Mouse (Mus musculus) C2C12 (cell line): ENCODE measurements around the gene Il27. TPM values are rescaled to one million over a fixed set of nuclear protein-coding genes. Genes with fewer than 3 reads are reported as not detected.

ENCODE experiments used
- H3K27me3 ChIP-seq: one replicate; pipeline ENCODE4 v1.6.1; 2011; ENCODE audit not compliant: control insufficient read depth, insufficient read depth, insufficient read length
- H3K36me3 ChIP-seq: one replicate; pipeline ENCODE4 v1.6.1; 2011; ENCODE audit not compliant: control insufficient read depth, insufficient read depth
- H3K4me3 ChIP-seq: one replicate; pipeline ENCODE4 v1.5.1; 2011; ENCODE audit warnings: mild to moderate bottlenecking, control low read depth; ENCODE audit not compliant: poor library complexity, insufficient read depth, severe bottlenecking
- H3K79me2 ChIP-seq: one replicate; pipeline ENCODE4 v1.6.1; 2011; ENCODE audit not compliant: control insufficient read depth, insufficient read depth
- H3K79me3 ChIP-seq: one replicate; pipeline ENCODE4 v1.6.1; 2011; ENCODE audit warnings: low read depth, control low read depth
- H3ac ChIP-seq: one replicate; pipeline ENCODE3; 2011; ENCODE audit warnings: low read depth; ENCODE audit not compliant: control insufficient read depth, insufficient read length
- CEBPB ChIP-seq: IDR thresholded peaks from one replicate; pipeline ENCODE4 v1.6.1; 2011; ENCODE audit warnings: low read depth, mild to moderate bottlenecking, control low read depth, moderate library complexity
- CTCF ChIP-seq: IDR thresholded peaks from one replicate; pipeline ENCODE4 v1.5.1; 2011; ENCODE audit not compliant: control insufficient read depth, insufficient read depth, insufficient read length
- FOSL1 ChIP-seq: IDR thresholded peaks from one replicate; pipeline ENCODE4 v1.8.0; 2011; ENCODE audit warnings: mild to moderate bottlenecking, low read length; ENCODE audit not compliant: poor library complexity, insufficient read depth, severe bottlenecking
- MAX ChIP-seq: IDR thresholded peaks from one replicate; pipeline ENCODE4 v1.6.1; 2011; ENCODE audit warnings: mild to moderate bottlenecking, control low read depth
- MYOD1 ChIP-seq: IDR thresholded peaks from one replicate; pipeline ENCODE4 v1.6.1; 2011; ENCODE audit warnings: low read depth; ENCODE audit not compliant: control insufficient read depth, insufficient read length
- MYOG ChIP-seq: IDR thresholded peaks from one replicate; pipeline ENCODE4 v1.6.1; 2011; ENCODE audit not compliant: control insufficient read depth, insufficient read length; ENCODE audit errors: extremely low read depth
- USF1 ChIP-seq: IDR thresholded peaks from one replicate; pipeline ENCODE4 v1.6.1; 2011; ENCODE audit warnings: low read depth, mild to moderate bottlenecking, control low read depth, moderate library complexity
- microRNA-seq: library from miRNA; unstranded; fragments of <30 nt; microRNA quantifications from one replicate; pipeline ENCODE4, GENCODE M21; 2019; ENCODE audit warnings: borderline microRNAs expressed
- polyA plus RNA-seq: library from polyadenylated mRNA; unstranded; fragments of >200 nt; fragmentation: generic; extraction: Trizol; gene quantifications from one replicate; pipeline ENCODE4 v1.2.1, GENCODE M21; 2012; ENCODE audit warnings: missing spikeins

The Il27 gene
- polyA plus RNA-seq, 1 experiment, result not detected

DNA sequence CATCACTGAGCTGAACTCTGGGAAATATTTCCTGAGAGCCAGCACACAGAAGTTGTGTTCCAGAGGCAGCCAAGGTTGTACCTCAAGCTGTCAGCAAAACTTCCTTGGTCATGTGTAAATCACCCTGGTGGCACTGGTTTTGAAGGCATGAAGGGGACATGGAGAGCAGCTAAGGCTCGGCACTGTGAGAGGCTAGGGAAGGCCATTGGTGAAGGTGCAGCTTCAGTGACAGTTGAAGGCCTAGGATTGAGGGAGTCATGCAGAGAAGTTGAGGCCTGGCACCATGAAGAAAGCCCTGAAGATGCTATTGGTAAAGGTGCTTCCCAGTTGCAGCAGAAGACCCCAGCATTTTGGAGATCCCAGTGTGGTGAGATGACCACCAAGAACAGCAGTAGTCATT lies 53.1 kb downstream of the Il27 start:
- TF ChIP-seq FOSL1 (no peak), CEBPB (no peak), MAX (no peak), USF1 (no peak), CTCF (no peak), MYOG (no peak), MYOD1 (no peak)
- Histone ChIP-seq H3K79me2 (no peaks in the 10 kb centered on the region), H3K36me3 (peaks cover 24% of the 10 kb centered on the region), H3K79me3 (no peaks in the 10 kb centered on the region), H3K4me3 (no peak overlapping the region), H3ac (no peak overlapping the region), H3K27me3 (no peaks in the 10 kb centered on the region)

Small RNA genes lying within 50 kb of the gene (microRNA-seq; reads per million reads assigned to microRNA genes)
- 0.16 reads per million for gene Mir7059

Other genes with a start within 250 kb of the Il27 start
- gene Lat, start 225.4 kb downstream of the Il27 start, polyA plus RNA-seq, result 0.23 TPM
- 69.8 TPM for gene Spns1, start 217.5 kb downstream of the Il27 start, polyA plus RNA-seq
- 6.2 TPM for gene Nfatc2ip, start 198.2 kb downstream of the Il27 start, polyA plus RNA-seq
- not detected for gene Cd19, start 180.1 kb downstream of the Il27 start, polyA plus RNA-seq
- 17.5 TPM for gene Rabep2, start 166.2 kb downstream of the Il27 start, polyA plus RNA-seq
- gene Atp2a1, start 131.8 kb downstream of the Il27 start, polyA plus RNA-seq, result 2.2 TPM
- 36.9 TPM for gene Sh2b1, start 119.5 kb downstream of the Il27 start, polyA plus RNA-seq
- 200 TPM for gene Tufm, start 107.6 kb downstream of the Il27 start, polyA plus RNA-seq
- 73.0 TPM for gene Atxn2l, start 91.5 kb downstream of the Il27 start, polyA plus RNA-seq
- gene Eif3c, start 28.5 kb downstream of the Il27 start, polyA plus RNA-seq, result 228 TPM
- gene Apobr, start 10.0 kb downstream of the Il27 start, polyA plus RNA-seq, result 2.0 TPM
- 4.5 TPM for gene Cln3, start 9.1 kb downstream of the Il27 start, polyA plus RNA-seq
- 49.9 TPM for gene Nupr1, start 35.9 kb upstream of the Il27 start, polyA plus RNA-seq
- gene Sgf29, start 54.4 kb upstream of the Il27 start, polyA plus RNA-seq, result 39.3 TPM
- 0.07 TPM for gene Sult1a1, start 81.5 kb upstream of the Il27 start, polyA plus RNA-seq
- 116 TPM for gene Bola2, start 100.5 kb upstream of the Il27 start, polyA plus RNA-seq
- gene Slx1b, start 100.8 kb upstream of the Il27 start, polyA plus RNA-seq, result 5.4 TPM
- 1.9 TPM for gene Coro1a, start 112.8 kb upstream of the Il27 start, polyA plus RNA-seq
- gene Mapk3, start 164.7 kb upstream of the Il27 start, polyA plus RNA-seq, result 168 TPM
- gene Gdpd3, start 171.4 kb upstream of the Il27 start, polyA plus RNA-seq, result 1.7 TPM
- gene Ypel3, start 182.0 kb upstream of the Il27 start, polyA plus RNA-seq, result 16.6 TPM
- gene Tbx6, start 186.5 kb upstream of the Il27 start, polyA plus RNA-seq, result 0.01 TPM
- gene Ppp4c, start 197.6 kb upstream of the Il27 start, polyA plus RNA-seq, result 189 TPM
- gene Fam57b, start 202.7 kb upstream of the Il27 start, polyA plus RNA-seq, result 0.08 TPM
- gene 4930451I11Rik, start 236.7 kb upstream of the Il27 start, polyA plus RNA-seq, result not detected